Mouse (Mus musculus) hindbrain, postnatal 0 days (tissue): ENCODE results near the gene Ccrl2. TPM values are rescaled to one million over a fixed set of nuclear protein-coding genes. Genes with fewer than 3 reads are reported as not detected.

Experiments used
- ATAC-seq: fragments of 200-750 bp; cut with Nextera tagmentation; 2 replicates; pipeline ENCODE4 v1.8.0; 2017; ENCODE audit warnings: mild to moderate bottlenecking, moderate TSS enrichment, moderate library complexity
- DNase-seq: peaks from one replicate; pipeline ENCODE4 v3.0.0-alpha.2; 2015; ENCODE audit warnings: low spot score
- H3K27ac ChIP-seq: fragments of 300-500 bp; sonication (generic); 2 replicates; pipeline ENCODE4 v1.5.1; 2014; ENCODE audit warnings: mild to moderate bottlenecking
- H3K27me3 ChIP-seq: fragments of 300-500 bp; sonication (generic); 2 replicates; pipeline ENCODE4 v1.6.1; 2014; ENCODE audit warnings: low read length, mixed read lengths; ENCODE audit not compliant: insufficient read depth
- H3K36me3 ChIP-seq: fragments of 300-500 bp; sonication (generic); 2 replicates; pipeline ENCODE4 v1.6.1; 2014; ENCODE audit warnings: low read length, mixed read lengths; ENCODE audit not compliant: insufficient read depth
- H3K4me1 ChIP-seq: fragments of 300-500 bp; sonication (generic); 2 replicates; pipeline ENCODE4 v1.6.1; 2014; ENCODE audit warnings: antibody characterized with exemption, low read length, mixed read lengths; ENCODE audit not compliant: insufficient read depth
- H3K4me2 ChIP-seq: fragments of 300-500 bp; sonication (generic); 2 replicates; pipeline ENCODE4 v1.6.1; 2014; ENCODE audit warnings: low read depth, mild to moderate bottlenecking, low read length, moderate library complexity, mixed read lengths
- H3K4me3 ChIP-seq: fragments of 300-500 bp; sonication (generic); 2 replicates; pipeline ENCODE4 v1.5.1; 2014; ENCODE audit warnings: low read length
- H3K9ac ChIP-seq: fragments of 300-500 bp; sonication (generic); replicated peaks from 2 replicates; pipeline ENCODE4 v1.6.1; 2014; ENCODE audit warnings: mild to moderate bottlenecking, low read length, moderate library complexity, mixed read lengths
- H3K9me3 ChIP-seq: fragments of 300-500 bp; sonication (generic); 2 replicates; pipeline ENCODE4 v1.6.1; 2016; ENCODE audit warnings: low read length, mixed read lengths
- CTCF ChIP-seq: IDR thresholded peaks from 2 replicates; pipeline ENCODE4 v1.5.1; 2016; ENCODE audit warnings: antibody characterized with exemption, control low read depth, low read depth
- WGBS: fragments of 180-500 bp; shearing (Covaris S2); extraction: QIAGEN DNeasy Blood & Tissue Kit; methylation state at CpG from one replicate; pipeline ENCODE4 v1.1.7; 2014; 5-methylcytosine and 5-hydroxymethylcytosine counted together
- polyA plus RNA-seq: library from polyadenylated mRNA; unstranded; fragments of >200 nt; fragmentation: Nextera tagmentation; extraction: Ambion mirVana; gene quantifications from 2 replicates; pipeline ENCODE4 v1.2.1, GENCODE M21; 2015
- total RNA-seq: library from RNA; depleted of rRNA; stranded (reverse); fragments of >200 nt; gene quantifications from 2 replicates; pipeline ENCODE4 v1.2.3, GENCODE M21; 2014; rRNA removed

Gene Ccrl2
- total and polyA plus RNA-seq, 2 experiments from 2014 or later: 0.91 to 1.5 TPM

DNA sequence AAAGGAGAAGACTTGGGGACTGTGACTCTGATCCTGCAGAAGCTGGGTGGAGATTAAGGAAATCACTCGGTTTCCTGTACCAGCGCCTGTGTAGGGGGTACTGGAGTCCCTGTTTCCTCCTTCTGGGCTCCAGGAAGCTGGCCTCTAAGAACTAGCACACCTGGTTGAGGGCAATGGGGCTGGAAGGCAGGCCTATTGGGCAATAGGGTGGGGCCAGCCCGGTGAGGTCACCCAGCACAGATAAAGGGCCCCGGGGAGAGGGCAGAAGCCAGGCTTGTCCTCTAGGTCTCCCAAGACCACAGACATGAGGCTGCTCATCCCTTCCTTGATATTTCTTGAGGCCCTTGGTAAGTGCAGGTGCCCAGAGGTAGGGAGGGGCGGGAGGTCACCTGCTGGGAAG is 38.3 kb downstream of the Ccrl2 start, which contains the start of gene Ltf:
Gene Ltf (plus strand): TSS at position 250 of the 400 bp plus-strand sequence.
- 82% methylated on average over 5 of the region's 5 CpGs for WGBS
- no peak within 1 kb of the TSS for H3K4me3 ChIP-seq
- H3K36me3 ChIP-seq: no peaks in the 10 kb centered on the region
- no peak for ATAC-seq
- DNase-seq: no peak
- H3K27ac ChIP-seq: no peak within 1 kb of the TSS
- H3K9me3 ChIP-seq: no peaks in the 10 kb centered on the region
- no peak within 1 kb of the TSS for H3K9ac ChIP-seq
- H3K4me2 ChIP-seq: no peak within 1 kb of the TSS
- no peaks in the 10 kb centered on the region for H3K4me1 ChIP-seq
- no peak for TF ChIP-seq CTCF
- no peaks in the 10 kb centered on the region for H3K27me3 ChIP-seq

DNA sequence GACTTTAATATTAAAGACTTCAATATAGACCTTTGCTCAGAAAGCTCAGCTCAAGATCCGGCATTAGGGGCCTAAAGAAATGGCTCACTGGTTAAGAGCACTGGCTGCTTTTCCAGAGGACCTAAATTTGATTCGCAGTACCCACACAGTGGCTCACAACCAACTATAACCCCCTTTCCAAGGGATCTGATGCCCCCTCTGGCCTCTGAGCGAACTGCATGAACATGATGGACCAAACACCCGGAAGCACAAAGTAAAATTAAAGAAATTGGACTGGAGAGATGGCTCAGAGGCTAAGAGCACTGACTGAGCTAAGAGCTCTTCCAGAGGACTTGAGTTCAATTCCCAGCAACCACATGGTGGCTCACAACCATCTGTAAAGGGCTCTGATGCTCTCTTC is 41.7 kb downstream of the Ccrl2 start:
- 79% methylated on average over 4 of the region's 4 CpGs for WGBS

GRCm38 (mm10) chr9:111012041-111012440 is 45.3 kb downstream of the Ccrl2 start:
- Histone ChIP-seq H3K9ac (no peak overlapping the region), H3K4me2 (no peak overlapping the region), H3K27ac (no peak overlapping the region), H3K4me1 (no peaks in the 10 kb centered on the region), H3K4me3 (no peak overlapping the region), H3K27me3 (no peaks in the 10 kb centered on the region), H3K36me3 (no peaks in the 10 kb centered on the region), H3K9me3 (no peaks in the 10 kb centered on the region)
- DNase-seq (no peak), ATAC-seq (no peak)
- TF ChIP-seq CTCF: no peak
- WGBS: 59% methylated on average over 3 of the region's 3 CpGs

More for the DNA sequence above, 41.7 kb downstream of the Ccrl2 start:
- no peaks in the 10 kb centered on the region for H3K4me1 ChIP-seq
- DNase-seq (no peak), ATAC-seq (no peak)
- no peak overlapping the region for H3K4me3 ChIP-seq
- H3K27ac ChIP-seq: no peak overlapping the region
- H3K9ac ChIP-seq: no peak overlapping the region
- no peaks in the 10 kb centered on the region for H3K9me3 ChIP-seq
- H3K36me3 ChIP-seq: no peaks in the 10 kb centered on the region
- no peak for TF ChIP-seq CTCF
- no peaks in the 10 kb centered on the region for H3K27me3 ChIP-seq
- H3K4me2 ChIP-seq: no peak overlapping the region

DNA sequence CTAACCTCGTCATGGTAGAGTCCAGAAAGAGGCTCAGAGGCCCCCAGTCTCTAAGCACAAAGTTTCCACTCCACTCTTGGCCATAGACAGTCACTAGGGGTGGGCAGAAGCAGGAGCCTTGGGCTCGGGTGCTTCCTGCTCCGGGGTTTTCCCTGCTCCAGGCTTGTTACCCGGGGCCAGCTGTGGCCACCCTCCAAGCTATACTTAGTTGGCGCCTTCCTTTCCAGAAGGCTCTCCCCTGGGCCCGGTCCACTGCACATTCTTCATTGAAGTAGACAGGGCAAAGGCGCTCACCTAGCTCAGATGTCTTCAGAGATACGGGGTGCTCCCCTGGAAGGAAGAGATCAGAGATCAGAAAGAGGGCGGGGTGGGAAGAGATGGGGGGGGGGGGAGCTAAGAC is 45.8 kb downstream of the Ccrl2 start:
- no peaks in the 10 kb centered on the region for H3K27me3 ChIP-seq
- 77% methylated on average over 9 of the region's 9 CpGs for WGBS
- H3K4me3 ChIP-seq: no peak overlapping the region
- no peaks in the 10 kb centered on the region for H3K4me1 ChIP-seq
- DNase-seq: no peak
- H3K4me2 ChIP-seq: no peak overlapping the region
- TF ChIP-seq CTCF: no peak
- ATAC-seq: no peak
- no peak overlapping the region for H3K9ac ChIP-seq
- H3K36me3 ChIP-seq: no peaks in the 10 kb centered on the region
- H3K27ac ChIP-seq: no peak overlapping the region
- no peaks in the 10 kb centered on the region for H3K9me3 ChIP-seq

GRCm38 (mm10) chr9:111009763-111010162 is 47.6 kb downstream of the Ccrl2 start:
- H3K4me2 ChIP-seq: no peak overlapping the region
- WGBS: 72% methylated on average over 3 of the region's 3 CpGs
- DNase-seq (no peak), ATAC-seq (no peak)
- H3K9me3 ChIP-seq: no peaks in the 10 kb centered on the region
- H3K27me3 ChIP-seq: no peaks in the 10 kb centered on the region
- TF ChIP-seq CTCF: no peak
- no peak overlapping the region for H3K27ac ChIP-seq
- no peak overlapping the region for H3K9ac ChIP-seq
- no peaks in the 10 kb centered on the region for H3K4me1 ChIP-seq
- no peaks in the 10 kb centered on the region for H3K36me3 ChIP-seq
- H3K4me3 ChIP-seq: no peak overlapping the region

DNA sequence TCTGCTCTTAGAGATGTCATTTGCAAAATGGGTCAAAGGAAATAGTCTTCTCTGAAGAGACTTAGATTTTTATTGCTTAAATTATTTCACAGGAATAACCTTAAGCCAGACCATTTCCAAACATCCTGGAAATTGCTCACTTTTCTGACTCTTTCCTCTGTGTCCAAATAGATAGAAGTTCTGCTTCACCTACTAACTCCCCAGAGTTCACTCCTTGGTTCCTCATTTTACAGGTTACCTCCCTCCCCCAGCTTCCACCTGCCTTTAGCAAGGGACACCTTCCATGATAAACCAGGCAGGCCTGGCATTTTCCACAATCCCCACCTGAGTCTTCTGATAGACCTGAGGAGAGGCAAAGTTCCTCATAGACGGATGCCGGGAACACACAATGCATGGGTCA is 50.8 kb downstream of the Ccrl2 start:
- H3K4me3 ChIP-seq: no peak overlapping the region
- TF ChIP-seq CTCF: no peak
- H3K9me3 ChIP-seq: no peaks in the 10 kb centered on the region
- no peaks in the 10 kb centered on the region for H3K27me3 ChIP-seq
- ATAC-seq: no peak
- H3K4me1 ChIP-seq: no peaks in the 10 kb centered on the region
- H3K9ac ChIP-seq: no peak overlapping the region
- 93% methylated on average over 2 of the region's 2 CpGs for WGBS
- no peaks in the 10 kb centered on the region for H3K36me3 ChIP-seq
- DNase-seq: no peak
- H3K4me2 ChIP-seq: no peak overlapping the region
- H3K27ac ChIP-seq: no peak overlapping the region

Other genes with a start within 250 kb of the Ccrl2 start
- 0.10 TPM in 1 of 2 replicates, not detected in the other for gene Prss44, start 243.5 kb downstream of the Ccrl2 start, total RNA-seq
- not detected in 2 replicates for gene Prss44, start 243.5 kb downstream of the Ccrl2 start, polyA plus RNA-seq
- gene Prss43, start 230.8 kb downstream of the Ccrl2 start, total RNA-seq: not detected in 2 replicates
- gene Prss43, start 230.8 kb downstream of the Ccrl2 start, polyA plus RNA-seq: 0.21 and 0.32 TPM in 2 replicates
- gene Prss45, start 222.9 kb downstream of the Ccrl2 start, total RNA-seq: 0.47 TPM in 1 of 2 replicates, not detected in the other
- 0.16 and 0.29 TPM in 2 replicates for gene Prss45, start 222.9 kb downstream of the Ccrl2 start, polyA plus RNA-seq
- gene Prss46, start 213.0 kb downstream of the Ccrl2 start, total RNA-seq: not detected in 2 replicates
- not detected in 2 replicates for gene Prss46, start 213.0 kb downstream of the Ccrl2 start, polyA plus RNA-seq
- 1.2 TPM in 2 replicates for gene Prss50, start 199.6 kb downstream of the Ccrl2 start, total RNA-seq
- 1.4 and 1.7 TPM in 2 replicates for gene Prss50, start 199.6 kb downstream of the Ccrl2 start, polyA plus RNA-seq
- 10.7 and 16.3 TPM in 2 replicates for gene Als2cl, start 177.6 kb downstream of the Ccrl2 start, total RNA-seq
- 2.2 and 2.5 TPM in 2 replicates for gene Als2cl, start 177.6 kb downstream of the Ccrl2 start, polyA plus RNA-seq
- 5.7 and 6.8 TPM in 2 replicates for gene Tmie, start 177.4 kb downstream of the Ccrl2 start, total RNA-seq
- 6.2 and 7.1 TPM in 2 replicates for gene Tmie, start 177.4 kb downstream of the Ccrl2 start, polyA plus RNA-seq
- gene Fam240a, start 140.7 kb downstream of the Ccrl2 start, total RNA-seq: not detected in 2 replicates
- not detected in 2 replicates for gene Fam240a, start 140.7 kb downstream of the Ccrl2 start, polyA plus RNA-seq
- gene Tdgf1, start 111.4 kb downstream of the Ccrl2 start, total RNA-seq: 1.5 TPM in 1 of 2 replicates, not detected in the other
- 0.66 and 0.87 TPM in 2 replicates for gene Tdgf1, start 111.4 kb downstream of the Ccrl2 start, polyA plus RNA-seq
- 0.78 and 8.3 TPM in 2 replicates for gene Lrrc2, start 106.0 kb downstream of the Ccrl2 start, total RNA-seq
- 1.3 and 2.6 TPM in 2 replicates for gene Lrrc2, start 106.0 kb downstream of the Ccrl2 start, polyA plus RNA-seq
- 1.4 TPM in 1 of 2 replicates, not detected in the other for gene Rtp3, start 66.9 kb downstream of the Ccrl2 start, total RNA-seq
- gene Rtp3, start 66.9 kb downstream of the Ccrl2 start, polyA plus RNA-seq: not detected in 2 replicates
- 0.89 and 1.7 TPM in 2 replicates for gene Ltf, start 38.2 kb downstream of the Ccrl2 start, total RNA-seq
- gene Ltf, start 38.2 kb downstream of the Ccrl2 start, polyA plus RNA-seq: 0.42 and 0.51 TPM in 2 replicates
- gene Lrrfip2, start 60.1 kb upstream of the Ccrl2 start, total RNA-seq: 20.8 and 24.9 TPM in 2 replicates
- 38.8 and 40.0 TPM in 2 replicates for gene Lrrfip2, start 60.1 kb upstream of the Ccrl2 start, polyA plus RNA-seq
- gene Mlh1, start 214.3 kb upstream of the Ccrl2 start, total RNA-seq: 16.1 and 24.0 TPM in 2 replicates
- 16.0 and 19.4 TPM in 2 replicates for gene Mlh1, start 214.3 kb upstream of the Ccrl2 start, polyA plus RNA-seq
- 73.1 and 81.4 TPM in 2 replicates for gene Epm2aip1, start 214.4 kb upstream of the Ccrl2 start, total RNA-seq
- 34.4 and 36.0 TPM in 2 replicates for gene Epm2aip1, start 214.4 kb upstream of the Ccrl2 start, polyA plus RNA-seq